Mouse (Mus musculus): Measurements from ENCODE around the gene Apon. TPM values are rescaled to one million over a fixed set of nuclear protein-coding genes. Genes with fewer than 3 reads are reported as not detected.
"Not testable (repeated sequence)": the region's sequence is repeated elsewhere in the genome, so short reads cannot be mapped to it uniquely, and the experiment has no call there.

The Apon gene
- 0.11 and 0.12 TPM in 2 replicates for polyA plus RNA-seq (2012; rRNA removed)

- no peak for DNase-seq (ENCODE audit: low read depth, low spot score)
- 39% methylated on average over 4 of the region's 4 CpGs for WGBS
These were observed at the start of gene Apon for GRCm38 (mm10) chr10:128253677-128254255. Apon (plus strand) TSS chr10:128254096.

- 68% methylated on average over 15 of the region's 15 CpGs for WGBS
These were observed 49.0 kb upstream of the Apon start for GRCm38 (mm10) chr10:128204941-128205340.

GRCm38 (mm10) chr10:128208326-128208725 lies 45.6 kb upstream of the Apon start:
- WGBS: 93% methylated on average over 10 of the region's 10 CpGs
- DNase-seq (ENCODE audit: low read depth, low spot score): no peak

More at GRCm38 (mm10) chr10:128204941-128205340, 49.0 kb upstream of the Apon start:
- no peak for DNase-seq (ENCODE audit: low read depth, low spot score)

DNA sequence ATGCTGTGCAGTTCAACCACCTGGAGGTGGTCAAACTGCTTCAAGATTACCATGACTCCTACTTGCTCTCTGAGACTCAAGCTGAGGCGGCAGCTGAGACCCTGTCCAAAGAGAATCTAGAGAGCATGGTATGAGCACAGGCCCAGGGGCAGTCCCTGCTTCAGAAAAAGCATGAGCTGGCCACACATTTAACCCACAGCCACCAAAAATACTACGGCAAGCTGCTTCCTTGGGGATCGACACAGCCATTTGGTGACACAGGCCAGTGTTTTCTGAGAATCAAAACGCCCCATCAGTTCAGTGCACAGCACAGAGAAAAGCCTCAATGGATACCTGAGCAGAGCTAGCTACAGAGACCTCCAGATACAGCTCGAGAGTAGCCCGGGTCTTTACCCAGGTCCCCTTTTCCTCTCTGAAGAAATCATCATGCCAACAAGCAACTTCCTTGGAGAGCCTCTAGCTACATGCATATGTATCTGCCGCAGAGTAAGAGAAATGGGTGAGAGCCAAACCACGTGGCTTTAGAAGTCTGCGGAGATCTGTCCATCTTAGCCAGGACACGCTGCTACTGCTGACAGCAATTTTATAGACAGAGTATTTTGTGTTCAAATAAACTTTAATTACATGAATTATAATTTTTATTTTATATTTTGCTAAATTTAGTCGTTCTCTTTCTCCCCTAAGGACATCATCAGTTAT lies 44.4 kb upstream of the Apon start:
- DNase-seq (ENCODE audit: low read depth, low spot score): no peak

DNA sequence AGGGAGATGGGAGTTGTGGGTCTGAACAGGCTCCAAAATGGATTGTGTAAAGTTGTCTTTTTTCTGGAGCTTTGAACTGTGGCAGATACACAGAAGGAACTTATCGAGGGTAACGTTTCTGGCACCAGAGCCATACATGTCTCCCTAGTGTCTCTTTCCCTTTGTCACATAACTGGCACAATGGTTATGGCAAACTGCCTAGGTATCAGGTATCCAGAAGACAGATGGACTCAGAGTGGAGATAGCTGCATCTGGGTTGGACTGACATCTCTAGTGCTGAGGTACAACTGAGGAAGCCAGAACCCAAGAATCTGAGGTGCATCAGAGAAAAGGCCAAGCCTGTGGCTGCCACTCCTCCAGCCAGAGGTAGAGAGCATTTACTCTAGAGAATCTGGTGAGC lies 43.8 kb upstream of the Apon start:
- DNase-seq (ENCODE audit: low read depth, low spot score): no peak
- 89% methylated on average over 2 of the region's 2 CpGs for WGBS

More for the DNA sequence above, 44.4 kb upstream of the Apon start:
- WGBS: 94% methylated on average over 11 of the region's 11 CpGs

GRCm38 (mm10) chr10:128210954-128211353 lies 42.9 kb upstream of the Apon start:
- peak; percentile 25 for DNase-seq (ENCODE audit: low read depth, low spot score)
- 7% methylated on average over 14 of the region's 14 CpGs for WGBS

- DNase-seq (ENCODE audit: low read depth, low spot score): peak; percentile 74
- under 1% methylated on average over 30 of the region's 30 CpGs for WGBS
These were observed 42.3 kb upstream of the Apon start, which contains the start of gene Spryd4 for GRCm38 (mm10) chr10:128211390-128212108. Spryd4 (minus strand) TSS chr10:128211807.

GRCm38 (mm10) chr10:128212148-128212547 lies 41.7 kb upstream of the Apon start:
- WGBS: 41% methylated on average over 6 of the region's 6 CpGs
- no peak for DNase-seq (ENCODE audit: low read depth, low spot score)

- peak; percentile 35 for DNase-seq (ENCODE audit: low read depth, low spot score)
- WGBS: under 1% methylated on average over 18 of the region's 18 CpGs
These were observed 41.0 kb upstream of the Apon start for GRCm38 (mm10) chr10:128212871-128213323.

GRCm38 (mm10) chr10:128214112-128214511 lies 39.8 kb upstream of the Apon start:
- 93% methylated on average over 4 of the region's 4 CpGs for WGBS

DNA sequence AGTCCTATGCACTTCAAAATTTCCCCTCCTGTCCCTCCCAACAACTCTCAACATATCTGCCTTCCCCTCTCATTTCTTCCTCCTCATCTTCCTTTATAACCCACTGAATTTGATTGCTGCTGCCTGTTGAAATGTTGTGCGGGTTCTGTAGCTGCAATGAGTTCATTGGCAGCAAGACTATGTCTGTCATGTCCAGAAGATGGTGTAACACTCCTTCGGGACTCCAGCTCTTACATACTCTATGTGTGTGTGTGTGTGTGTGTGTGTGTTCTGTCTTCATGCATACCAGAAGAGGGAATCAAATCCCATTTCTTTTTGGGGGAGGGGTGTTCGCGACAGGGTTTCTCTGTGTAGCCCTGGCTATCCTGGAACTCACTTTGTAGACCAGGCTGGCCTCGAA lies 38.9 kb upstream of the Apon start:
- no peak for DNase-seq (ENCODE audit: low read depth, low spot score)
- WGBS: 71% methylated on average over 5 of the region's 5 CpGs

More at GRCm38 (mm10) chr10:128214112-128214511, 39.8 kb upstream of the Apon start:
- not testable (repeated sequence) for DNase-seq (ENCODE audit: low read depth, low spot score)

GRCm38 (mm10) chr10:128218387-128219117 lies 35.3 kb upstream of the Apon start:
- 90% methylated on average over 18 of the region's 18 CpGs for WGBS

GRCm38 (mm10) chr10:128221533-128222286 lies 32.2 kb upstream of the Apon start:
- WGBS: 63% methylated on average over 16 of the region's 16 CpGs
- DNase-seq (ENCODE audit: low read depth, low spot score): no peak

More at GRCm38 (mm10) chr10:128218387-128219117, 35.3 kb upstream of the Apon start:
- no peak for DNase-seq (ENCODE audit: low read depth, low spot score)

DNA sequence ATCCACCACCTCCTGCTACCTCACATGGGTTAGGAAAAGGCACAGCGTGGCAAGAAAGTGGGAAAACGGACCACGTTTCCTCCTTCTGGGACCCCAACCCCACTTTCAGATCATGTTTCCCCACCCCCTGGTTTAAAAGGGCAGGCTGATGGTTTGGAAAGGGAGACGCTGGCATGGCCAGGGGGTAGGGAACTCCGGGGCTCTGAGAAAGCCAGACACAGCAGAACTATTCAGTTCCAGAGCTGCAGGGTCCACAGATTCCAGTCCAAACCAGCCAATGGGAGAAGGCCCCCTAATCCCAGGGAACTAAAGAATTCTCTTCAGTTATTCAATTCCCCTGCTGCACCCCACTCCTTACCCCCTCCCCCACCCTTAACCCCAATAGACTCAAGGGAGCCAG lies 28.8 kb upstream of the Apon start:
- no peak for DNase-seq (ENCODE audit: low read depth, low spot score)
- whole genome bisulfite sequencing: 62% methylated on average over 5 of the region's 5 CpGs

DNA sequence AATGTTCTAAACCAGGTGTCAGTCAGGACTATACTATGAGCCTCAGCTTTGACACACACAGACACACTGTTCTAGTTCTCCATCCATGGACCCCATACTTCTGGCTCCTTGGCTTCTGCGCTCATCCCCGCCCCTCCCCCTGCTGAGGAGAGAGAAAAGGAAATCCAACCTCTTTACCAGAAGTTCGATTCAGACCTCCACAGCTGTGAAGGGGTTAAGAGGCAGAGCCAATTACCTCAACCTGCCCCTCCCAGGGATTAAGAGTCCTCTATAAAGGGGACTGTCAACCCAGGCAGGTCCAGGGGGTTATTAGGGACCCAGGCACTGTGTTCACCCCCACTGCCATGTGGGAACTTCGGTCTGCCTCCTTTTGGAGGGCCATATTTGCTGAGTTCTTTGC lies 28.4 kb upstream of the Apon start, which contains the start of gene Mip:
Gene Mip, plus strand, starts transcription at position 301 of the 400 bp plus-strand sequence.
- no peak for DNase-seq (ENCODE audit: low read depth, low spot score)
- WGBS: 57% methylated on average over 4 of the region's 4 CpGs

GRCm38 (mm10) chr10:128227592-128227991 lies 26.3 kb upstream of the Apon start:
- no peak for DNase-seq (ENCODE audit: low read depth, low spot score)
- 68% methylated on average over 9 of the region's 9 CpGs for WGBS

DNA sequence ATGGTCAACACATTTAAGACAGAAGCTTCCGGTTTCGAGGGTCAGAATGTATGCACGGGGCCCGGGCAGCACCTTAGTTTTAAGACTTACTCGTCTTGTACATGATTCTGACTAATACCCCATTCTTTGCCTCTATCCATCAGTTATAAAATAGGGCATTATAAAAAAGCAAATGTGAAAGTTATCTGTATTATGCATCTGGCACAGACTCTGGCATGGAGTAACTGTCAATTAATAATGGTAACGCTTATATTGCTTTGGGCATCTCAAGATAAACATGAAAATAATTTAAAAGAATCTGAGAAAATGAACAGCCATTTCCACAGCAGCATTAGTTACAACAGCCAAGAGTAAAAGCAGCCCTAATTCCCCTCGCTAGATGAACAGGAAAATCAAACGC lies 25.9 kb upstream of the Apon start:
- 86% methylated on average over 8 of the region's 8 CpGs for WGBS
- no peak for DNase-seq (ENCODE audit: low read depth, low spot score)

DNA sequence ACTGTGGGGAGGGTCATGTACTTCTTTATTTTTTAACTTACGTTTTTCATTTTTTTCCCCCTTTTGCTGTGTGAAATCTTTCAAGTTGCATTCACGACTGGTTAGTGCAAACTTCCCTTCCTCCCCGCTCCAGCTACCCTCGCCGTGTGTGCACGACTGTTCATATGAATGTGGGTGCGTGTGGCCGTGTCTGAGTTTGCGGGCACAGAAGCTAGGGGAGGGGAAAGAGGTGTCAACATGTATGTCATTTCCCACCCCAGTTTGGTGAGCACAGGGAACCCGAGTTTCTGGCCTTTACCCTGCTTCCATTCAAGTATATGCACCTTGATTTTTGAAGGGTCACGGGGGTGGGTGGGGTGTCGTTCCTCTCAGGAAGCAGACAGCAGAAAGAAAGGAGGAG lies 23.3 kb upstream of the Apon start:
- 77% methylated on average over 12 of the region's 12 CpGs for WGBS
- DNase-seq (ENCODE audit: low read depth, low spot score): no peak

DNA sequence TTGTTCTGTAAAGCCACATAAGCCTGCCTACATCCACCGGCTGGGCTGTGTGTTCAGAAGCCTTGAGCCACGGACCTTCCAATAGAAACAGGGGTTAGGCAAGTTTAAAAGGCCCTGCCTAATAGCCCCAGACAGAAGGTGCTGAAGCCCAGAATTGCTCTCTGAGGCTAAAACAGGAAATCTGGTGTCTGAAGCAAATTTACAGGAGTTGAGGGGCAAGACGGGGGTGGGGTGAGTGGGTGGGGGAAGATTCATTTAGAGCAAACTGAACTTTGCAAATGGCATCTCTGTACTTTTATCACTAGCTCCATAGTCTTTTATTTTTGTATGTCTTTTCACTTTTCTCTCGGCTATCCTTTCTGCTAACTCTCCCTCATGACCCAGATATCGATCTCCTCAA lies 22.8 kb upstream of the Apon start:
- 6% methylated on average over 5 of the region's 5 CpGs for WGBS
- no peak for DNase-seq (ENCODE audit: low read depth, low spot score)
